In genomic region chr5:130924245-130924827, GRCm38 (mm10) we compare ENCODE assay signal across 11 mouse cellular contexts.
DNase-seq lines count a peak whose midpoint lies in the region; ATAC-seq and TF ChIP-seq lines count a peak whose summit lies in the region.
"Had no signal": no experiment of that assay in that cellular context is flagged by ENCODE, and none has a peak within 500 bp of the region (broad histone marks: within the 10 kb centered on the region; RNA-seq: fewer than 3 reads in every experiment).

No protein-coding gene starts in this region.

- peak; percentile 10 for DNase-seq in lung, embryonic 14.5 days
- no peak for DNase-seq in lung, postnatal 36 days
- peak; percentile 29 for DNase-seq in embryo, embryonic 9.5 days (ENCODE audit: extremely low spot score)
- DNase-seq in midbrain, postnatal 0 days (ENCODE audit: low spot score): peak; percentile 53
- no peak for DNase-seq in gastrocnemius, adult 8-10 months (ENCODE audit: low spot score in 2 of 2)
- DNase-seq: adrenal gland, postnatal 10 days; cerebellum, adult 2 months; liver, postnatal 0 days had no signal

- no peak overlapping the region for H3K4me3 ChIP-seq in lung, embryonic 14.5 days (ENCODE audit: low read depth, low read length)
- H3K4me3 ChIP-seq in hindbrain, embryonic 15.5 days: no peak overlapping the region
- no peak overlapping the region for H3K4me3 ChIP-seq in midbrain, postnatal 0 days (ENCODE audit: low read depth, low read length)
- no peak overlapping the region for H3K4me3 ChIP-seq in intestine, embryonic 16.5 days (ENCODE audit: low read length)

- ATAC-seq in lung, embryonic 14.5 days (ENCODE audit: insufficient read depth): no peak
- peak; percentile 86 for ATAC-seq in hindbrain, embryonic 15.5 days (ENCODE audit: low FRiP score, low read depth)
- no peak for ATAC-seq in midbrain, postnatal 0 days (ENCODE audit: low FRiP score)
- no peak for ATAC-seq in intestine, embryonic 16.5 days
- ATAC-seq in granulocyte monocyte progenitor cell, adult 5-6 weeks (replicated peaks; ENCODE audit: poor library complexity, severe bottlenecking): no peak
- ATAC-seq: liver, postnatal 0 days had no signal

- TF ChIP-seq CTCF in lung, embryonic 14.5 days (IDR thresholded peaks at IDR 0.05; ENCODE audit: low read depth): no peak
- TF ChIP-seq CTCF in midbrain, postnatal 0 days (IDR thresholded peaks at IDR 0.05): no peak

- no peaks in the 10 kb centered on the region for H3K27me3 ChIP-seq in lung, embryonic 14.5 days (ENCODE audit: insufficient read depth, low read length)
- no peaks in the 10 kb centered on the region for H3K27me3 ChIP-seq in hindbrain, embryonic 15.5 days
- no peaks in the 10 kb centered on the region for H3K27me3 ChIP-seq in midbrain, postnatal 0 days (ENCODE audit: insufficient read depth, low read length)
- no peaks in the 10 kb centered on the region for H3K27me3 ChIP-seq in intestine, embryonic 16.5 days (replicated peaks; ENCODE audit: control insufficient read depth, insufficient read depth, low read length)

- 0 out of 2 replicates have a peak, but pooled peaks cover 3% of the 10 kb centered on the region for H3K4me1 ChIP-seq in lung, embryonic 14.5 days (ENCODE audit: insufficient read depth)
- peaks cover 19% of the 10 kb centered on the region; the same call in 1 of the 2 replicates for H3K4me1 ChIP-seq in hindbrain, embryonic 15.5 days (replicated peaks)
- H3K4me1 ChIP-seq in midbrain, postnatal 0 days (ENCODE audit: insufficient read depth, low read length): no peaks in the 10 kb centered on the region
- H3K4me1 ChIP-seq in intestine, embryonic 16.5 days (ENCODE audit: control insufficient read depth, insufficient read depth, low read length): no peaks in the 10 kb centered on the region

- no peak overlapping the region for H3K9ac ChIP-seq in lung, embryonic 14.5 days
- H3K9ac ChIP-seq in hindbrain, embryonic 15.5 days: no peak overlapping the region
- no peak overlapping the region for H3K9ac ChIP-seq in midbrain, postnatal 0 days (replicated peaks; ENCODE audit: low read length, poor library complexity, severe bottlenecking)
- no peak overlapping the region for H3K9ac ChIP-seq in intestine, embryonic 16.5 days (ENCODE audit: low read depth, low read length)
- H3K9ac ChIP-seq: liver, postnatal 0 days had no signal

- WGBS in lung, embryonic 14.5 days: 23% methylated on average over 2 of the region's 2 CpGs
- 16% methylated on average over 2 of the region's 2 CpGs for WGBS in hindbrain, embryonic 15.5 days
- WGBS in midbrain, postnatal 0 days: 25% methylated on average over 2 of the region's 2 CpGs
- WGBS in intestine, embryonic 16.5 days: 13% methylated on average over 2 of the region's 2 CpGs

- H3K9me3 ChIP-seq in lung, embryonic 14.5 days (ENCODE audit: low read depth, low read length): 0 out of 2 replicates have a peak, but pooled peaks cover 4% of the 10 kb centered on the region
- H3K9me3 ChIP-seq in hindbrain, embryonic 15.5 days: no peaks in the 10 kb centered on the region
- H3K9me3 ChIP-seq in midbrain, postnatal 0 days (ENCODE audit: low read length): no peaks in the 10 kb centered on the region
- H3K9me3 ChIP-seq in intestine, embryonic 16.5 days (ENCODE audit: control insufficient read depth, low read length): no peaks in the 10 kb centered on the region

- H3K27ac ChIP-seq in lung, embryonic 14.5 days (ENCODE audit: low read depth): no peak overlapping the region
- no peak overlapping the region for H3K27ac ChIP-seq in hindbrain, embryonic 15.5 days (replicated peaks)
- no peak overlapping the region for H3K27ac ChIP-seq in midbrain, postnatal 0 days (ENCODE audit: low read depth, low read length)
- no peak overlapping the region for H3K27ac ChIP-seq in intestine, embryonic 16.5 days (ENCODE audit: low read length)

- H3K4me2 ChIP-seq in lung, embryonic 14.5 days: no peak overlapping the region
- no peak overlapping the region for H3K4me2 ChIP-seq in hindbrain, embryonic 15.5 days
- no peak overlapping the region for H3K4me2 ChIP-seq in midbrain, postnatal 0 days (ENCODE audit: low read depth, low read length, poor library complexity, severe bottlenecking)
- no peak overlapping the region for H3K4me2 ChIP-seq in intestine, embryonic 16.5 days (ENCODE audit: low read depth, low read length)

- H3K36me3 ChIP-seq in lung, embryonic 14.5 days (ENCODE audit: insufficient read depth): no peaks in the 10 kb centered on the region
- H3K36me3 ChIP-seq in hindbrain, embryonic 15.5 days: no peaks in the 10 kb centered on the region
- no peaks in the 10 kb centered on the region for H3K36me3 ChIP-seq in midbrain, postnatal 0 days (ENCODE audit: insufficient read depth, low read length)
- no peaks in the 10 kb centered on the region for H3K36me3 ChIP-seq in intestine, embryonic 16.5 days (ENCODE audit: control insufficient read depth, insufficient read depth, low read length)

Comparison
In these comparisons a context has a peak if more than half of its experiments do, and no peak if none do; other contexts are left out.
1. DNase-seq: peak in lung, embryonic 14.5 days (single experiment), embryo, embryonic 9.5 days (single experiment) and midbrain, postnatal 0 days (single experiment); none in lung, postnatal 36 days (single experiment) and gastrocnemius, adult 8-10 months (0 of 2).